Mouse (Mus musculus) cortical plate, adult 2 months (tissue): ENCODE data around the gene Pard3b.

Source experiments
- CTCF ChIP-seq: fragments of 200-500 bp; IDR thresholded peaks from 2 replicates; pipeline ENCODE4 v1.5.1; 2011; ENCODE audit warnings: mild to moderate bottlenecking, control low read depth, low read length; ENCODE audit not compliant: insufficient read depth; ENCODE audit errors: extremely low read depth
- POLR2A ChIP-seq: fragments of 200-500 bp; IDR thresholded peaks from 2 replicates; pipeline ENCODE4 v1.6.1; 2011; ENCODE audit warnings: mild to moderate bottlenecking, low read length, control low read depth; ENCODE audit not compliant: insufficient read depth; ENCODE audit errors: extremely low read depth

DNA sequence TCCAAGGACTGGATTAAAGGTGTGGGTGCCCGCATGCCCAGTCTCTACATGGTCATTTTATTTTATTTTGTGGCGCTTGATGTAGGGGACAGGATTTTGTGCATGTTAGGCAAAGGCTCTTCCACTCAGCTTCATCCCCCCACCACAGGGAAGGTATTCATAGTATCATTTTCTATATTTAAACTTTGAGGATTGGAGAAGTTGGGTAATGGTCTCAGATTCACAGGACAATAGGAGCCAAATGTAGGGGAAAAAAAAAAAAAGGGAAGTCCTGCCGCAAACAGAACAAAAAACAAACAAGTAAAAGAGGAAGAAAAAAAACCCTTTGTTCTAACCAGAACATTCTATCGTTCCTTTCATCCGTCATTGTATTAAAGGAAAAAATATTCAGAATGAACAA lies 590.5 kb downstream of the Pard3b start:
- TF ChIP-seq POLR2A, result no peak
- no peak for TF ChIP-seq CTCF
